Mouse (Mus musculus): ENCODE results near the gene Ripk3.

DNA sequence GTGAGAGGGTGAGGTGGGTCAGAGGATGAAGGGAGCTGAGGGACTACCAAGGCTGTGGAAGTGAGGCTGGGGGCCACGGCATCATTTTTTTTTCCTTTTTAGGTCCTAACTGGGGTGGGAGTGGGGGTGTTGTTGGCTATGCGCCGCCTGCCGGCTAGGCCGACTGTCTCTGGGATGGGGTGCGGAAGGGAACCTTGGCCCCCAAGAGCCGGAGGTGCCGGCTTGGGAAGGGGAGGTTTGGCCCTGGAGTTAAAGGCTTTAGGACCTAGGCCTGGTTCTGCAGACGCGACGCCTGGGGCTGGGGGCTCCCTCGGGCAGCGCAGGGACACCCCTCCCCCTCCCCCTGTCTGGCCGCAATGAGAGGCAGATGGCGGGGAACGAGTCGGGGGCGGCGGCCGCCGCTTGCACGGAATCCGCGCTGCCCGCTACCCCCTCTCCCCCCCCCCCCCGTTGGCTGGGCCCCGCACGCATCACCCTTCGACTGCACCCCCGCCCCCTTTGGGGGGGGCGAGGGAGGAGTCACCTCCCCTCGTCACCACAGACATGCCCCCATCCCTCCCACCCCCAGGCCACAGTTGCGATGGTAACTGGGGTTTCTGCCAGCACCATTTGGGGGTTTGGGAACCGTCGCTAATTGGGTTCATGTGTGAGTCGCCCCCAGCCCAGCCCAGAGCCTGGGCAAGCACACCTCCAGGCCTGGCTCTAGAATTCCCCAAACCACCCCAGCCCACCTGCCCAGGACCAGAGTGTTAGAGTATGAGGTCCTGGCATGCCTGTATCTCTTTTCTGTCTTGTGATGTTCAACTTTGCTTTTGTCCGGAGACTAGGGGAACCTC, 36.8 kb upstream of the Ripk3 start:
- TF ChIP-seq TCF12 (IDR thresholded peaks at IDR 0.05; ENCODE audit: insufficient read depth, poor library complexity, severe bottlenecking) (no peak), POLR2AphosphoS2 (IDR thresholded peaks at IDR 0.05; ENCODE audit: insufficient read length, low read depth) (no peak), POLR2A (IDR thresholded peaks at IDR 0.05; ENCODE audit: insufficient read length, low read depth) (no peak), USF1 (IDR thresholded peaks at IDR 0.05; ENCODE audit: low read depth) (no peak), REST (IDR thresholded peaks at IDR 0.05; ENCODE audit: insufficient read depth, insufficient read length) (no peak), E2F4 (IDR thresholded peaks at IDR 0.05; ENCODE audit: insufficient read depth) (no peak), MAX (IDR thresholded peaks at IDR 0.05; ENCODE audit: low read depth) (no peak), CEBPB (IDR thresholded peaks at IDR 0.05; ENCODE audit: insufficient read depth, poor library complexity, severe bottlenecking) (no peak), MYOD1 (IDR thresholded peaks at IDR 0.05; ENCODE audit: control insufficient read depth in 1 of 3, insufficient read length in 2 of 3, low read depth in 2 of 3) (no peak)

Data from myocyte (in vitro differentiated cells).